Comparison of ENCODE assay signal across 44 mouse cellular contexts in genomic region chr5:134852873-134853272, GRCm38 (mm10). TPM values are rescaled to one million over a fixed set of nuclear protein-coding genes. Genes with fewer than 3 reads are reported as not detected.
"Had no signal": no experiment of that assay in that cellular context is flagged by ENCODE, and none has a peak within 500 bp of the region (broad histone marks: within the 10 kb centered on the region; RNA-seq: fewer than 3 reads in every experiment).

No protein-coding gene starts in this region.

- H3K4me3 ChIP-seq: left cerebral cortex, adult 2 months; limb, embryonic 10.5 days; limb, embryonic 12.5 days; limb, embryonic 13.5 days; limb, embryonic 15.5 days; liver, embryonic 13.5 days; liver, embryonic 15.5 days; lung, embryonic 15.5 days; megakaryocyte, embryonic 14.5 days; midbrain, embryonic 10.5 days; midbrain, embryonic 12.5 days; midbrain, embryonic 13.5 days; midbrain, embryonic 15.5 days; myocyte; neural tube, embryonic 12.5 days had no signal

- H3K4me2 ChIP-seq: limb, embryonic 12.5 days; limb, embryonic 13.5 days; limb, embryonic 15.5 days; liver, embryonic 11.5 days; liver, embryonic 13.5 days; liver, embryonic 15.5 days; lung, embryonic 14.5 days; lung, embryonic 15.5 days; midbrain, embryonic 12.5 days; midbrain, embryonic 13.5 days; midbrain, embryonic 15.5 days; neural tube, embryonic 12.5 days had no signal

- ATAC-seq: lung, postnatal 0 days; midbrain, embryonic 13.5 days; midbrain, embryonic 15.5 days; midbrain, embryonic 16.5 days had no signal

- H3K9ac ChIP-seq: limb, embryonic 12.5 days; limb, embryonic 13.5 days; limb, embryonic 15.5 days; liver, embryonic 13.5 days; liver, embryonic 14.5 days; liver, embryonic 15.5 days; lung, embryonic 14.5 days; lung, embryonic 15.5 days; midbrain, embryonic 12.5 days; midbrain, embryonic 13.5 days; midbrain, embryonic 15.5 days; neural tube, embryonic 12.5 days had no signal

- H3K9me3 ChIP-seq: limb, embryonic 10.5 days; limb, embryonic 12.5 days; limb, embryonic 15.5 days; liver, embryonic 13.5 days; liver, embryonic 15.5 days; lung, embryonic 15.5 days; midbrain, embryonic 15.5 days; neural tube, embryonic 12.5 days had no signal

- DNase-seq: layer of hippocampus, postnatal 36 days; left cerebral cortex, postnatal 4 days; liver, embryonic 13.5 days; lung, adult 18-20 months; lung, adult 2 months; lung, embryonic 14.5 days; lung, postnatal 10 days; lung, postnatal 14 days; lung, postnatal 36 days; lung, postnatal 4 days had no signal

- H3K27ac ChIP-seq: left cerebral cortex, adult 2 months; limb, embryonic 10.5 days; limb, embryonic 12.5 days; limb, embryonic 13.5 days; limb, embryonic 15.5 days; liver, embryonic 13.5 days; liver, embryonic 14.5 days; liver, embryonic 15.5 days; lung, embryonic 15.5 days; macrophage; midbrain, embryonic 10.5 days; midbrain, embryonic 12.5 days; midbrain, embryonic 13.5 days; midbrain, embryonic 15.5 days; neural tube, embryonic 12.5 days had no signal

- H3K27me3 ChIP-seq: limb, embryonic 12.5 days; limb, embryonic 13.5 days; limb, embryonic 15.5 days; liver, embryonic 13.5 days; liver, embryonic 15.5 days; lung, embryonic 15.5 days; midbrain, embryonic 12.5 days; midbrain, embryonic 13.5 days; midbrain, embryonic 15.5 days; neural tube, embryonic 12.5 days had no signal

- H3K36me3 ChIP-seq: limb, embryonic 10.5 days; limb, embryonic 12.5 days; limb, embryonic 13.5 days; limb, embryonic 15.5 days; liver, embryonic 13.5 days; liver, embryonic 15.5 days; lung, embryonic 15.5 days; midbrain, embryonic 10.5 days; midbrain, embryonic 12.5 days; midbrain, embryonic 13.5 days; midbrain, embryonic 15.5 days; neural tube, embryonic 12.5 days had no signal

- H3K4me1 ChIP-seq: limb, embryonic 10.5 days; liver, embryonic 13.5 days; liver, embryonic 15.5 days; lung, embryonic 15.5 days; megakaryocyte, embryonic 14.5 days; midbrain, embryonic 10.5 days; midbrain, embryonic 12.5 days; midbrain, embryonic 13.5 days; midbrain, embryonic 15.5 days; neural tube, embryonic 12.5 days had no signal

RNA-seq across cellular contexts. Expression of gene Tmem270, which starts 53.7 kb away (rescaled TPM):
- total RNA-seq: layer of hippocampus, postnatal 36 days; left cerebral cortex, adult 18-20 months; left cerebral cortex, adult 2 months; left cerebral cortex, adult 8-10 months; left cerebral cortex, postnatal 10 days; left cerebral cortex, postnatal 14 days; left cerebral cortex, postnatal 25 days; left cerebral cortex, postnatal 36 days; left cerebral cortex, postnatal 4 days; megakaryocyte progenitor cell, adult 5-6 weeks; megakaryocyte, adult 5-6 weeks; megakaryocyte-erythroid progenitor cell, adult 5-6 weeks; midbrain, postnatal 0 days; monocyte, adult 5-6 weeks had no signal
- polyA plus RNA-seq: limb, embryonic 10.5 days; limb, embryonic 11.5 days; limb, embryonic 12.5 days; limb, embryonic 13.5 days; limb, embryonic 14.5 days; limb, embryonic 15.5 days; liver, embryonic 11.5 days; liver, embryonic 13.5 days; liver, embryonic 15.5 days; lung, adult 2 months; lung, embryonic 14.5 days; lung, embryonic 15.5 days; lung, embryonic 16.5 days; lung, postnatal 0 days; macrophage; midbrain, embryonic 10.5 days; midbrain, embryonic 12.5 days; midbrain, embryonic 13.5 days; midbrain, embryonic 15.5 days; midbrain, embryonic 16.5 days; myocyte; neural tube, embryonic 11.5 days; neural tube, embryonic 12.5 days had no signal
